Mouse (Mus musculus): ENCODE data around the gene 4833439L19Rik. TPM values are rescaled to one million over a fixed set of nuclear protein-coding genes. Genes with fewer than 3 reads are reported as not detected.

Gene 4833439L19Rik
- total RNA-seq, 2 experiments from 2014 or later = 43.9 to 70.1 TPM

DNA sequence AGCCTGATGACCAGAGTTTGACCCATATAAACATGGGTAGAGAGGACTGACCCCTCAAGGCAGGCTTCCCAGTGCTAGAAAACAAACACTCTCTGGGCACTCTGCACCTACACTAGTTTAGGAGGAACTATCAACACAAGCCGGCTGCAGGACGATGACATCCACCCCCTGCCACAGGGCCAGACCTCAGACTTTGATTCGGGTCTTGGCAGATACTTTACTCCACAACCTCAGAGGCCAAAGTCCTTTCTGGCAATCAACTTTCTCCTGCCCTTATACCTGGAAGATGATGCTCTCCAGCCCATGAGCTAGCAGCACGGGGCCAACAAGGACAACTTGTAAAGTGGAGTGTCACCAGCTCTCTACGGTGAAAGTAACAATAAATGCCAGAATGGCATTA, 17.6 kb upstream of the 4833439L19Rik start:
- ATAC-seq (ENCODE audit: poor library complexity, severe bottlenecking) = no peak

- no peak for ATAC-seq (ENCODE audit: poor library complexity, severe bottlenecking)
Observed at GRCm38 (mm10) chr13:54582126-54582525, 16.9 kb upstream of the 4833439L19Rik start.

GRCm38 (mm10) chr13:54581385-54581784, 16.1 kb upstream of the 4833439L19Rik start:
- no peak for ATAC-seq (ENCODE audit: poor library complexity, severe bottlenecking)

DNA sequence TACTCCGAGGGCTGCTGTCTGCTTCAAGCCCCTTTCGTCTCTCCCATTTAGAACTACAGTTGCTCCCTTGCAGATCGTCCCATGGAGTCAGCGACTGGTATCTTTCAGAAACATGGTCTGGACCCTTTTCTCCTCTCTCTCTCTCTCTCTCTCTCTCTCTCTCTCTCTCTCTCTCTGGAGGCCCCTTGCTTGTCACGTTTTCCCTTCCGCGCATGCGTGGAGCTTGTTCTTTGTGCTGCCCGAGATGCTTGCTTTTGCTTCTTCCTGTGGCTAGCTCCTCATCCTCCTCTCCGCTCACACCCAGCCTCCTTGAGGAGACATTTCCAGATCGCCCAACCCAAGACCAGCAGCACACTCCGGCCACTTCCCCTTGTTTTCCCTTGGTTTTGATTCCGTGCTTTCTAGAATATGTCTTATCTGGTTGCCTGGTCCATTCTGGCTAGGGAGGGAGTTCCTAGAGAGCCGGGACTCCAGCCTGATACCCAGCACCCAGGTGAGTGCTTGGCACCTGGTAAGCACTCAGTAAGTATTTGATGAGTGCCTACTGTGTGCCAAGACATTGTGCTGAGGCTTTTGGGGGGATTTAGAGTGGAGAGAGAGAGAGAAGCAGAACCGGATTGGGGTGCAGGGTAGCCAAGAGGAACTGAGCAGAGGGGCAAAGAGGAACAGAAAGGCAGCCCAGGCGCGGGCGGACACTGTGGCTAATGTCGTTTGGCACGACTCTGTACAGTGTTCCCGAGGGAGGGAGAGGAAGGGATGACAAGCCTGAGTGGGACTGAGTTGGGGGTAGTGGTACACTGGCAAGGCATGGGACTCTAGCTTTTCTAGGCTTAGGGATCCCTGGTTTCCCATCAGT, 12.6 kb upstream of the 4833439L19Rik start:
- ATAC-seq (ENCODE audit: poor library complexity, severe bottlenecking) = peak; percentile 84

DNA sequence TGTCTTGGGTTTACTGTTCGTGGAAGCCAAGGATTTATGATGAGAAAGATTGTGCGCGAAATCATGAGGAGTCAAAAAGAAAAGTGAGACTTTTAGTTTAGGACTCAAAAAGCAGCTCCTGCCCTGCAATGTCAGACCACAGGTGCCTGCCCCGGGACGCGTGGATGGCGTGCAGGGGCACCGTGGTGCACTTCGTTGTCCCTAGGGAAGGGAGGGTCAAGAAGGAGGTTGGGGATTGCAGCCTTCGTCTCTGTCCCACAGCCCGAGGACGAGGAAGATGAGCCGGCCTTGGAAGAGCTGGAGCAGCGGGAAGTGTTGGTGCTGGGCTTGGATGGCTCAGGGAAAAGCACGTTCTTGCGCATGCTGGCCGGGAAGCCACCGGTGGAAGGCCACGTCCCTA, 10.3 kb upstream of the 4833439L19Rik start:
- ATAC-seq (ENCODE audit: poor library complexity, severe bottlenecking) = no peak

DNA sequence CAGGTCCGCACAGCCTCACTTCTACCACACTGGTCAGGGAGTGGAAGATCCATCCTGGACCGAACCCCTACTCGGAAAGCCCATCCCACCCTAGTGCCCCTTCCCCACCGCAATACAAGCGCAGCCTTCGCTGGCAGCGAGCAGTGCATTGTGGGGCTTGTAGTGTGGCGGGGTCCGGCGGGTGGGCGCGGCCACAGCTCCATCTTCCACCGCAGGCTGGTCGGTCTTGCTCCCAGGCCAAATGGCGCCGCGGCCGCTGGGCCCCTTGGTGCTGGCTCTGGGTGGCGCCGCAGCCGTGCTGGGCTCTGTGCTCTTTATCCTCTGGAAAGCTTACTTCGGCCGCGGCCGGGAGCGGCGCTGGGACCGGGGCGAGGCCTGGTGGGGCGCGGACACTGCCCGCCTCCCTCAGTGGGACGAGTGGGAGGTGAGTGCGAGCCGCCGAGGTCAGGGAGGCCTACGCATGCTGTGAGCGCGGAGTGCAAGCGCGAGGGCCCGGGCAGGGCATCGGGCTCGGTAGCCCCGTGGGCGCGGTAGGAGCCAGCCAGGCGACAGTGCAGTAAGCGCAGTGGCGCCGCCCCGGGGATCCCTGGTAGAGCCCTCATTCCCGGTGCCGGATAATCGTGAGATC, 9.7 kb upstream of the 4833439L19Rik start, which contains the start of gene Arl10:
TSS of gene Arl10 (plus strand) at position 162 of the 628 bp plus-strand sequence.
- peak; percentile 72 for ATAC-seq (ENCODE audit: poor library complexity, severe bottlenecking)

DNA sequence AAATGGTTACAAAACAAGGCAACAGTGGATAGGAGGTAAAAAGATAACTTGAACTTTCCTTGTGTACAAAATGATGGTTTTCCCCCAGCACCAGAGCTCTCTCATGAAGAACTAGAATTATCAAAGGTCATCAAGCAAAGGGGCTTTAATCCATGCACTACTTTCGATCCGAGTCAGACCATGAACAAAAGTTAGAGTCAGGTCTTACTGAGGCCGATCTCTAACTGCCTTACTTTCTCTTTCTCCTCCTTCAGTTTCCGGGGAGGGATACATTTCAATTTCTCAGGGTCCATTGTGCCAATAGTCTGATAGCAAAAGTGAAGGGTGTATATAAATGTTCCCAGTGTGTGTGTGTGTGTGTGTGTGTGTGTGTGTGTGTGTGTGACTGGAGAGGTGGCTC, 7.4 kb upstream of the 4833439L19Rik start:
- ATAC-seq (ENCODE audit: poor library complexity, severe bottlenecking) = no peak

DNA sequence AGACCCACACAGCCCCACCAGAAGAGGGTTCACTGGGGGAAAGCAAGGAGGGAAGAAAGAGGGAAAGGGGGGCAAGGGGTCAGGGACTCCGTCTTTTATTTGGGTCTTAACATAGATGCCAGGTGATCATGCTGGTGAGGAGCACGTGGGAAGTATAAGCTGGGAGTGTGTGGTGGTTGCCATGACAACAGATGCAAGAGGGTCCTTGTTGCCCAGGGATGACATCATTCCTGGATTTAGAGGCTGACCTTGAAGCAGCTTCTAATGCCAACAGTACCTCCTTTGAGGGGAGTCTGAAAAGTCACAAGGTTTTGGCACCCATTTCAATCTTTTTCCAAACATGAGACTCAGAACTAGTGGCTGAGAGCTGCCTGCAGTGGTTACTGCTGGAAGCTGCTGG, 6.4 kb upstream of the 4833439L19Rik start:
- ATAC-seq (ENCODE audit: poor library complexity, severe bottlenecking) = no peak

- ATAC-seq (ENCODE audit: poor library complexity, severe bottlenecking) = no peak
Observed at GRCm38 (mm10) chr13:54570736-54571135, 5.5 kb upstream of the 4833439L19Rik start.

DNA sequence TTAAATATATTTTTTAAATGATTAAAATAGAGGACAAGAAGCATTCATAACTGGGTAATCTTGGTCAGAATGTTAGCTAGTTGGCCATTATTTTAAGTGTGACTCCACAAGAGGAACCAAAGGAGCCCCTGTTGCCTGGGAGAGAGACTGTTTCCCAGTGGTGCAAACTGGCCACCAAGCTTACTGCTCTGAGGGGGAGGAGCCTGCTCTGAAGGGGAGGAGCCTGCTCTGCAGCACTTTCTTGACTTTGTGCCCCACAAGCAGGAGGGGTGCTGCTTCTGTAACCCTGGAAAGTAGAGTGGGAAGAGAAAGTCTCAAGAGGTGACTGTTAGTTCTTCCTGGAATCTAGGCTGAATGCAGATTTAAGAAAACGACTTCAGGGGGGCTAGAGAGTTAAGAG, 4.0 kb upstream of the 4833439L19Rik start:
- no peak for ATAC-seq (ENCODE audit: poor library complexity, severe bottlenecking)

GRCm38 (mm10) chr13:54568380-54568779, 3.1 kb upstream of the 4833439L19Rik start:
- ATAC-seq (ENCODE audit: poor library complexity, severe bottlenecking) = no peak

- ATAC-seq (ENCODE audit: poor library complexity, severe bottlenecking) = peak; percentile 69
Observed at GRCm38 (mm10) chr13:54565594-54566345, 535 bp upstream of the 4833439L19Rik start.

DNA sequence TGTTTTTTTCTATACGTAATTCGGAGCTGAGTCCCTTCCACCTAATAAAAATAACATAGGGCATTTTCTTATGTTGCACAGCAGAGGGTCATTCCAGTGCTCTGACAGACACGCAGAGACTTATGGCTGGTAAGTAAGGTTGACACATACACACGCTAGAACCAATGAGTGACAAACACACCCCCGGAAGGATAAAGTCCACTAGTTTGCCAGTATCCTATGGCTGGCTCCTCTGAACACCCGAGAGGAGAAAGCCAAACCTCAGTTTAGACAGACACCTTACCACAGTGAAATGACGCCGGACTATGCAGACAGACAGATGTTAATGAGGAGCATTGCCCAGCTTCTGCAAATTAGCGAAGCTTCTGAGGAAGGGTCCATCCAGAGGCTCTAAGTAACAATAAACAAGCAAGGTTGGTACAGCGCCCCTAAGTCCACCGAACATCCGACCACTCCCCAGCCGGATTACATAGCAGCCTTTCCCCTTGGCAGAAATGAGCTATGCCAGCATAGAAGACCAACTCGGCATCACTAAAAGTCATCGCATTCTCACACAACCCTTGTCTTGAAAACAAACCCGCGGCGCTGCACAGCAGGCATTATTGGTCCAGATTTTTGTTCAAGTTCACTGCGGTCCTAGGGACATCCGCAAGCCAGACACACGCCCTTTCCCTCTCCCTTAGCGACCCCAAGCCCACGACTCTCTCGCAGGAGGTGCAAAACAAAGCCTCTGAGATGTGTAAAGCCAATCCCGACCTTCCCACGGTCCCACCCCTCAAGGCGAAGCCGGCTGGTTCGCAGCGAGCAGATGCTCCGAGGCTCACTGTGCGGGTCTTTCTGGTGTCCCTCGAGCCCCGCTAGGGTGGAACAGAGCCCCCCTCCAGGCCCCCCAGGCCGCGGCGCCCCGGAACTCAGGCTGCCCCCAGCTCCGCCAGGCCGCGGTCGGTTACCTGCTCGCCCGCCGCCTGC, 719 bp downstream of the 4833439L19Rik start:
- no peak for ATAC-seq (ENCODE audit: poor library complexity, severe bottlenecking)

DNA sequence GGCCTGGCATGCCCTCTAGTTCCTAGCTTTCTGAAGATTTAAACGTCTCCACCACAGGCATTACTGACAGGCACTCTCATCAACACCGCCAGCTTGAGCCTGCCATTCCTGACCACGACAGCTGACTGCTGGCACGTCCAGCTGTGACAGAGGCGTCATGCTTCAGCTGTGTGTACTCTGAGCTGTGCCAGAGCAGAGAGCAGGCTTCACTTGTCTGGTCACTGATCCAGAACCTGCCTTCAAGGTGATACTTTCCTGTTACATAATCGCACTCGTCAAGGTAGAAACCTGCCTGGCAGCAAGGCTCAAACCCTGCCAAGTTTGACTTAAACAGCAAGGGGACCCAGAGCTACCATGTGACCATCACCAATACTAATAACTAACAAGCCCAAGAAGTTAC, 2.7 kb downstream of the 4833439L19Rik start:
- ATAC-seq (ENCODE audit: poor library complexity, severe bottlenecking) = no peak

DNA sequence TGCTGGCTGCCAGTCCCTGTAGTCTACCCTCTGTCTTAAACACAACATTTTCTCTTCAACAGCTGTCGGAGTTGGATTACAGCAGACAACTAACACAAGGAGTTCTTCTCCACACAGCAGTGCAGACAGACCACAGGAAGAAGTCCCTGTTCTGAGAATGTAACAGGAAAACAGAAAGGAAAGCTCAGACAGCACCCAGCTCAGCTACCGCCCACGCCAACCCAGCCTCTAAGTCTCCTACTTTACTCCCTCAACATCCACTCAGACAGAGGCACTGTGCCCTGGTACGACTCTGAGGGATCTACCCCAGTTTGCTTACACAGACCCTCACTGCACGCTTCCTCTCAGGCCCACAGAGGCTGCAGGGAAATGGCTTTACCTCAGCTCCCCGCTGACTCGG, 4.6 kb downstream of the 4833439L19Rik start:
- no peak for ATAC-seq (ENCODE audit: poor library complexity, severe bottlenecking)

DNA sequence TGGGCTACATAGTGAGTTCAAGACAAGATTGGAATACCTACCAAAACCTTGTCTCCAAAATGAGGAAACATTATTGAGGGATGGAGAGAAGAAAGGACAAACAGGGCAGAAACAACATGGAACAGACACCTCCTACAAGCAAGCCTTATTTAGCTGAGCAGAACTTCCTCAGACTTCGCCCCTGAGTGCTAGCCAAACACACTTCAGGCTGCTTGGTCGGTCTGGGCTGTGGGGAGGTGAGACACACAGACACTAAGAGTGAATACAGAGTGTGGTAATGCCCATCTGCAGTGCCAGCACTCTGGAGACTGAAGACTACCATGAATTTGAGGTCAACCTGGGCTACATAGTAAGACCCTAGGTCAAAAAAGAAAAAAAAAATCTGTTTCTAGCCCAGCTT, 5.6 kb downstream of the 4833439L19Rik start:
- no peak for ATAC-seq (ENCODE audit: poor library complexity, severe bottlenecking)

- no peak for ATAC-seq (ENCODE audit: poor library complexity, severe bottlenecking)
Observed at GRCm38 (mm10) chr13:54557652-54558051, 7.6 kb downstream of the 4833439L19Rik start.

- ATAC-seq (ENCODE audit: poor library complexity, severe bottlenecking) = no peak
Observed at GRCm38 (mm10) chr13:54556796-54557195, 8.4 kb downstream of the 4833439L19Rik start.

- ATAC-seq (ENCODE audit: poor library complexity, severe bottlenecking) = no peak
Observed at GRCm38 (mm10) chr13:54556176-54556575, 9.1 kb downstream of the 4833439L19Rik start.

DNA sequence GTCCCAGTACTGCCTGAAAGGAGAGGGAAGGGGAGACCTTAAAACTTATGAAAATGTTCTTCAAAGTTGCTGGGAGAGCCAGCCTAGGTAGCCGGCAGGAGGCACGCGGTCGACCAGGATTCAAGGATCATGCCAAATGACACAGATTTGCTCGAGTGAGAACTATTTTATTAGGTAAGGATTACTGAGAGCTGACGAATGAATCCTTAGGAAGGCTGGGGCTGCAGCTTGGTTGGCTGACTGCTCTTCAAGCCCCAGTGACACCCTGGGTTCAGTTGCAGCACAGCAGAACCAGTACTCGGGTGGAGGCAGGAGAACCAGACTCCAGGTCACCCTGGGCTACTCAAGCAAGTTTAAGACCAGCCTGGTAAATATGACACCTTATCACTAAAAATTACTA, 17.2 kb downstream of the 4833439L19Rik start:
- no peak for ATAC-seq (ENCODE audit: poor library complexity, severe bottlenecking)

Measured in megakaryocyte, adult 5-6 weeks (primary cell).